Mouse (Mus musculus) MEL (cell line): ENCODE measurements at regions not wholly inside any gene's neighbourhood (a gene's known extent, or its start where the extent isn't known, plus 50 kb on each side); places are given as distances from the start of the nearest gene placed in this dataset.

Source experiments
- CTCF ChIP-seq, 3 experiments: IDR thresholded peaks in 2 of 3; conservative IDR thresholded peaks in 1 of 3; 2 replicates each; pipeline ENCODE4 v1.5.1; 2011 to 2012; ENCODE audit warnings: low read length in 3 of 3, low read depth in 2 of 3, mild to moderate bottlenecking in 2 of 3, improper control_type of control experiment in 1 of 3, inconsistent platforms in 1 of 3, mixed read lengths in 1 of 3, moderate library complexity in 1 of 3; ENCODE audit not compliant: control insufficient read depth in 1 of 3, insufficient read depth in 1 of 3, poor library complexity in 1 of 3, severe bottlenecking in 1 of 3
- EP300 ChIP-seq, 2 experiments: IDR thresholded peaks; 2 replicates each; pipeline ENCODE4 v1.6.1; 2011; ENCODE audit warnings: improper control_type of control experiment in 2 of 2, low read length in 2 of 2, low read depth in 1 of 2, mild to moderate bottlenecking in 1 of 2
- GATA1 ChIP-seq: IDR thresholded peaks from 2 replicates; pipeline ENCODE4 v1.6.1; 2011; ENCODE audit warnings: low read depth, low read length, improper control_type of control experiment
- HCFC1 ChIP-seq: IDR thresholded peaks from 2 replicates; pipeline ENCODE4 v1.6.1; 2012; ENCODE audit warnings: low read depth, mild to moderate bottlenecking, inconsistent platforms, low read length, improper control_type of control experiment, moderate library complexity
- MAX ChIP-seq: IDR thresholded peaks from 2 replicates; pipeline ENCODE4 v1.6.1; 2011; ENCODE audit warnings: low read length, improper control_type of control experiment
- MAZ ChIP-seq: IDR thresholded peaks from 2 replicates; pipeline ENCODE4 v1.6.1; 2012; ENCODE audit warnings: low read depth, mild to moderate bottlenecking, inconsistent platforms, low read length, improper control_type of control experiment
- MYB ChIP-seq: IDR thresholded peaks from 2 replicates; pipeline ENCODE4 v1.6.1; 2011; ENCODE audit warnings: mild to moderate bottlenecking, low read depth, low read length, improper control_type of control experiment
- POLR2A ChIP-seq, 2 experiments: IDR thresholded peaks; 2 replicates each; pipeline ENCODE4 v1.6.1; 2011 to 2012; ENCODE audit warnings: low read length in 2 of 2, mild to moderate bottlenecking in 2 of 2, control low read depth in 1 of 2, improper control_type of control experiment in 1 of 2, low read depth in 1 of 2, moderate library complexity in 1 of 2; ENCODE audit not compliant: control insufficient read depth in 1 of 2, insufficient read depth in 1 of 2, poor library complexity in 1 of 2
- POLR2AphosphoS2 ChIP-seq: IDR thresholded peaks from 2 replicates; pipeline ENCODE4 v1.6.1; 2011; ENCODE audit warnings: low read length, improper control_type of control experiment
- SIN3A ChIP-seq: IDR thresholded peaks from 2 replicates; pipeline ENCODE4 v1.6.1; 2012; ENCODE audit warnings: low read length, improper control_type of control experiment, inconsistent platforms
- SMC3 ChIP-seq: IDR thresholded peaks from 2 replicates; pipeline ENCODE4 v1.6.1; 2011; ENCODE audit warnings: low read depth, low read length, improper control_type of control experiment
- TAL1 ChIP-seq: IDR thresholded peaks from 2 replicates; pipeline ENCODE4 v1.6.1; 2012; ENCODE audit warnings: mild to moderate bottlenecking, inconsistent platforms, low read length, moderate library complexity, mixed read lengths
- ZC3H11A ChIP-seq: IDR thresholded peaks from 2 replicates; pipeline ENCODE4 v1.6.1; 2012; ENCODE audit warnings: low read depth, mild to moderate bottlenecking, inconsistent platforms, low read length, improper control_type of control experiment

- TF ChIP-seq EP300 (IDR thresholded peaks at IDR 0.05; ENCODE audit: low read depth in 1 of 2, low read length in 2 of 2) (no peak), SIN3A (no peak), POLR2AphosphoS2 (no peak), MAZ (no peak), GATA1 (no peak), CTCF (IDR thresholded peaks at IDR 0.05 in 2 of 3, conservative IDR thresholded peaks at IDR 0.05 in 1 of 3; ENCODE audit: control insufficient read depth in 1 of 3, insufficient read depth in 1 of 3, low read depth in 2 of 3, low read length in 3 of 3, poor library complexity in 1 of 3, severe bottlenecking in 1 of 3) (no peak), SMC3 (no peak), HCFC1 (no peak), ZC3H11A (no peak), TAL1 (no peak), MYB (no peak), MAX (no peak), POLR2A (IDR thresholded peaks at IDR 0.05; ENCODE audit: control insufficient read depth in 1 of 2, insufficient read depth in 1 of 2, low read depth in 1 of 2, low read length in 2 of 2, poor library complexity in 1 of 2) (no peak)
Observed at GRCm38 (mm10) chr3:39249224-39249892, 362.6 kb downstream of the Fat4 start.
